Mouse (Mus musculus): ENCODE results near the gene Ahdc1. TPM values are rescaled to one million over a fixed set of nuclear protein-coding genes. Genes with fewer than 3 reads are reported as not detected.

Ahdc1 gene
- total and polyA plus RNA-seq, 3 experiments = 2.5 to 8.8 TPM; not detected in 1

DNA sequence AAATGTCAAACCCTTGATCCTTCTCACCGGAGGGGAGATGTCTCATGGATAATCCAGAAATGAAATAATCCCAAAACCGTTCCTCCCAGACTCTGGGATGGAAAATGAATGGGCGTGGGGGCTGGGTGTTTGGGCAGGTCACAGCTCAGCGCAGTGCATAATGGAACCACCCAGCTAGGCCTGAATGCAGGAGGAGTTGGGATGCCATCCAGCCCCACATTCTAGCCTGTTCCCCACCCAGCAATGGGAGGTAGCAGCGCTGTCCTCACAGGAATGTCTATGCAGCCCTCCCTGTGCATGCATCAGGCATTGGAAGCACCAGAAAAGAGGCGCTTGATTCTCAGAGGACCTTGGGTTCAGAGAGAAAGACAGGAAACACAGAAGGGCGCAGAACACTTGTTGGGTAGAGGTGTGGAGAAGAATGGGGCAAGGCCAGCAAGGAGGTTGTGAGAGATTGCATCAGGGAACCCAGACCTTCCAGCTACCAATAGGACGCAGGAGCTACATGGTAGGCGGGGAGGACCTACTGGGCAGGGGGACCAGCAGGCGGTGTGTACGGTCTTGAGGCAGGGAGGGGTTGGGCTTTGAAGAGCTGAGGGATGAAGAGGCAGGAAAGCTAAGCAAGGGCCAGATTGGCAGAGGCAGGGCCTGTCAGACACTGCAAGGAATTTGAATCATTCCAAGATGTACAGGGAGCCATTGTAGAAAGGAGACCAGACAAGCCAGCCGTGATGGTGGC lies 57.5 kb downstream of the Ahdc1 start:
- no peak for DNase-seq (ENCODE audit: low read depth, low spot score)
- Histone ChIP-seq H3K4me3 (ENCODE audit: control insufficient read depth in 1 of 2, insufficient read depth in 1 of 2, low read depth in 2 of 2, low read length in 2 of 2) (no peak overlapping the region), H3K79me2 (ENCODE audit: control insufficient read depth, insufficient read depth, low read length, poor library complexity) (no peaks in the 10 kb centered on the region), H3K4me1 (ENCODE audit: control insufficient read depth in 1 of 2, insufficient read depth in 2 of 2, low read length in 2 of 2) (no peaks in the 10 kb centered on the region), H3K36me3 (ENCODE audit: control insufficient read depth in 1 of 2, insufficient read depth in 2 of 2, low read length in 2 of 2) (no peaks in the 10 kb centered on the region), H3K9ac (ENCODE audit: control insufficient read depth, low read depth, low read length, poor library complexity, severe bottlenecking) (no peak overlapping the region), H3K27me3 (ENCODE audit: control insufficient read depth in 1 of 2, insufficient read depth in 2 of 2, low read length in 2 of 2) (no peaks in the 10 kb centered on the region), H3K27ac (ENCODE audit: control insufficient read depth, low read depth, low read length) (no peak overlapping the region), H3K9me3 (replicated peaks; ENCODE audit: insufficient read depth, low read length) (no peaks in the 10 kb centered on the region)
- TF ChIP-seq ETS1 (IDR thresholded peaks at IDR 0.05; ENCODE audit: low read depth, low read length) = no peak
- TF ChIP-seq ELF1 (IDR thresholded peaks at IDR 0.05; ENCODE audit: low read depth, low read length) = no peak
- TF ChIP-seq CHD1 (IDR thresholded peaks at IDR 0.05; ENCODE audit: low read depth, low read length) = no peak
- no peak for TF ChIP-seq CHD2 (IDR thresholded peaks at IDR 0.05; ENCODE audit: low read length)
- TF ChIP-seq TCF12 (IDR thresholded peaks at IDR 0.05; ENCODE audit: low read depth, low read length) = no peak
- TF ChIP-seq POLR2AphosphoS5 (IDR thresholded peaks at IDR 0.05; ENCODE audit: borderline replicate concordance, low read depth, low read length) = no peak
- TF ChIP-seq MYC (IDR thresholded peaks at IDR 0.05; ENCODE audit: low read depth, low read length) = no peak
- no peak for TF ChIP-seq TAL1 (IDR thresholded peaks at IDR 0.05; ENCODE audit: low read length)
- no peak for TF ChIP-seq EP300 (IDR thresholded peaks at IDR 0.05; ENCODE audit: low read depth in 1 of 2, low read length in 2 of 2)
- no peak for TF ChIP-seq E2F4 (IDR thresholded peaks at IDR 0.05; ENCODE audit: borderline replicate concordance, low read depth, low read length)
- TF ChIP-seq MEF2A (IDR thresholded peaks at IDR 0.05; ENCODE audit: extremely low read depth, insufficient replicate concordance, low read depth, low read length, poor library complexity, severe bottlenecking) = no peak
- TF ChIP-seq TBP (IDR thresholded peaks at IDR 0.05; ENCODE audit: low read depth, low read length) = no peak
- no peak for TF ChIP-seq ZKSCAN1 (IDR thresholded peaks at IDR 0.05; ENCODE audit: low read depth, low read length)
- no peak for TF ChIP-seq MAX (IDR thresholded peaks at IDR 0.05; ENCODE audit: low read length)
- no peak for TF ChIP-seq UBTF (IDR thresholded peaks at IDR 0.05; ENCODE audit: borderline replicate concordance, insufficient read depth, low read depth, low read length)

DNA sequence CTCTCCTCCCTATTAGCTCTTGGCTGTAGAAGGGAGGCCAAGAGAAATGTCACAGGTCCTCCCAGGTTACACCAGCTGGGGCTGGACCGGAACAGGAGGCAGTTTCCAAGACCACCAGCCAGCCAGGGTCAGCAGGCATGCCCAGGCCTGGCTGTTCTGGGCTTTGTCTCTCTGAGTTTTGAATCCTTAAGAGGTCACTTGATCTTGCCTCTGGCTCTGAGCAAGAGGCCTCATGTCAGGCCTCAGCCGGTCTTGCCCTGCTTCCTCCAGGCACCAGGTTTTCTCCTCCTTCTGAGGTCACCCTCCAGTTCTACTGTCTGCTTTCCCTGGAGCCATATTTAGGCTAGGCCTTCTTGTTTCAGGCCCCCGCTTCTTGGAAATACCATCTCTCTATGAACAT lies 59.3 kb downstream of the Ahdc1 start:
- no peaks in the 10 kb centered on the region for H3K27me3 ChIP-seq (ENCODE audit: control insufficient read depth in 1 of 2, insufficient read depth in 2 of 2, low read length in 2 of 2)
- H3K27ac ChIP-seq (ENCODE audit: control insufficient read depth, low read depth, low read length) = no peak overlapping the region
- H3K36me3 ChIP-seq (ENCODE audit: control insufficient read depth in 1 of 2, insufficient read depth in 2 of 2, low read length in 2 of 2) = no peaks in the 10 kb centered on the region
- H3K4me3 ChIP-seq (ENCODE audit: control insufficient read depth in 1 of 2, insufficient read depth in 1 of 2, low read depth in 2 of 2, low read length in 2 of 2) = no peak overlapping the region
- DNase-seq (ENCODE audit: low read depth, low spot score) = no peak
- no peaks in the 10 kb centered on the region for H3K4me1 ChIP-seq (ENCODE audit: control insufficient read depth in 1 of 2, insufficient read depth in 2 of 2, low read length in 2 of 2)
- H3K79me2 ChIP-seq (ENCODE audit: control insufficient read depth, insufficient read depth, low read length, poor library complexity) = no peaks in the 10 kb centered on the region
- no peaks in the 10 kb centered on the region for H3K9me3 ChIP-seq (replicated peaks; ENCODE audit: insufficient read depth, low read length)
- H3K9ac ChIP-seq (ENCODE audit: control insufficient read depth, low read depth, low read length, poor library complexity, severe bottlenecking) = no peak overlapping the region
- TF ChIP-seq MXI1 (IDR thresholded peaks at IDR 0.05; ENCODE audit: low read depth, low read length) (no peak), NRF1 (IDR thresholded peaks at IDR 0.05; ENCODE audit: insufficient read depth, low read depth, low read length, poor library complexity, severe bottlenecking) (no peak), CTCF (IDR thresholded peaks at IDR 0.05 in 2 of 3, conservative IDR thresholded peaks at IDR 0.05 in 1 of 3; ENCODE audit: control insufficient read depth in 1 of 3, insufficient read depth in 1 of 3, low read depth in 2 of 3, low read length in 3 of 3, poor library complexity in 1 of 3, severe bottlenecking in 1 of 3) (no peak), SIN3A (IDR thresholded peaks at IDR 0.05; ENCODE audit: low read length) (no peak), RCOR1 (IDR thresholded peaks at IDR 0.05; ENCODE audit: low read depth, low read length) (no peak), EP300 (IDR thresholded peaks at IDR 0.05; ENCODE audit: low read depth in 1 of 2, low read length in 2 of 2) (no peak), TAL1 (IDR thresholded peaks at IDR 0.05; ENCODE audit: low read length) (no peak), POLR2AphosphoS5 (IDR thresholded peaks at IDR 0.05; ENCODE audit: borderline replicate concordance, low read depth, low read length) (no peak), TCF12 (IDR thresholded peaks at IDR 0.05; ENCODE audit: low read depth, low read length) (no peak), TBP (IDR thresholded peaks at IDR 0.05; ENCODE audit: low read depth, low read length) (no peak), E2F4 (IDR thresholded peaks at IDR 0.05; ENCODE audit: borderline replicate concordance, low read depth, low read length) (no peak)

Measured in MEL (cell line).